In the genomic region with DNA sequence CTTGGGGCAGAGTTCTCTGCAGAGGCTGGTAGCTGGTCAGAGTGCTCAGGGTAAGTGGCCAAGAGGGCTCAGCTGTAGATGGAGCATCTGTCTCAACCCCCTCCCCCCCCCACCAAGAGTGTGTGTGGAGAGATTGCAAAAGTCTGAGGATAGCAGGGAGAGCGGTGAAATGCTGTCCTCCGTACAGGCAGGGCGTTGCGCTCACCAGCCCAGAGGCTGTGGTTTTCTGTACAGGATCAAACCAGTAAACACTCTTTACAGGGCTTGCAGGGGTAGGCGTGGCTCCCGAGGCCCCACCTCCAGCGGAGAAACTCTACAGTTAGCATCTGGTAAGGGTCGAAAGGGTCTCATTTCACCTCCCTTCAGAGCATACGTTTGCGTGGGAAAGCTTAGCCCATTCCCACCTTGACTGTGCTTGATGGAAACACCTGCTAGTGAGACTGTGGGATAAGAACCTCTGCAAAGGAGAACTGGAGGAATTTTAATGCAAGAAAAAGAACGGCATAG, we compare ENCODE assay signal across 7 mouse cellular contexts. TPM values are rescaled to one million over a fixed set of nuclear protein-coding genes. Genes with fewer than 3 reads are reported as not detected.
DNase-seq lines count a peak whose midpoint lies in the region; ATAC-seq lines count a peak whose summit lies in the region.

No protein-coding gene starts in this region.

- peak; percentile 24 for DNase-seq in 416B (ENCODE audit: low read depth)
- peak; percentile 81 for DNase-seq in CD4-positive helper T cell, adult 2 months (ENCODE audit: low read depth, low spot score)
- DNase-seq in hindlimb bud, embryonic 11.5 days (ENCODE audit: extremely low spot score, low read depth, low spot score): peak; percentile 16
- peak; percentile 43 for DNase-seq in yolk sac, embryonic 10.5 days (ENCODE audit: low spot score)
- DNase-seq in Muller cell, postnatal 12 days (ENCODE audit: inconsistent ontology term): no peak
- DNase-seq in cerebellum, postnatal 4 days (ENCODE audit: low spot score in 2 of 2): no peak

- ATAC-seq in megakaryocyte progenitor cell, adult 5-6 weeks (replicated peaks; ENCODE audit: poor library complexity): peak; percentile 86

RNA-seq across cellular contexts. Expression of a gene that starts 42.4 kb away (rescaled TPM):
- 45.4 and 50.2 TPM in 2 replicates for total RNA-seq in megakaryocyte progenitor cell, adult 5-6 weeks (2015)
- 33.6 and 33.9 TPM in 2 replicates for total RNA-seq in megakaryocyte progenitor cell, adult 5-6 weeks (2017)

Comparison
In these comparisons a context has a peak if more than half of its experiments do, and no peak if none do; other contexts are left out.
1. DNase-seq: peak in 416B (single experiment), CD4-positive helper T cell, adult 2 months (single experiment), hindlimb bud, embryonic 11.5 days (single experiment) and yolk sac, embryonic 10.5 days (single experiment); none in Muller cell, postnatal 12 days (single experiment) and cerebellum, postnatal 4 days (0 of 2).